Mouse (Mus musculus) left cerebral cortex, postnatal 36 days (tissue): ENCODE results near the gene Dera. TPM values are rescaled to one million over a fixed set of nuclear protein-coding genes. Genes with fewer than 3 reads are reported as not detected.

ENCODE experiments used
- DNase-seq, 2 experiments: peaks; one replicate each; pipeline ENCODE4 v3.0.0; 2021 to 2022; ENCODE audit warnings: low spot score in 2 of 2, mixed read lengths in 1 of 2
- intact Hi-C: fragments of 180-260 bp; cut with DNase I; formaldehyde crosslinking; loops from one replicate; pipeline ENCODE4 v1.15.1; 2025
- total RNA-seq, 2 experiments: library from RNA; stranded (reverse); gene quantifications; 2 replicates each; pipeline ENCODE4 v1.2.3; 2021

Dera gene
- total RNA-seq, 2 experiments from 2014 or later = 3.6 to 4.4 TPM

DNA sequence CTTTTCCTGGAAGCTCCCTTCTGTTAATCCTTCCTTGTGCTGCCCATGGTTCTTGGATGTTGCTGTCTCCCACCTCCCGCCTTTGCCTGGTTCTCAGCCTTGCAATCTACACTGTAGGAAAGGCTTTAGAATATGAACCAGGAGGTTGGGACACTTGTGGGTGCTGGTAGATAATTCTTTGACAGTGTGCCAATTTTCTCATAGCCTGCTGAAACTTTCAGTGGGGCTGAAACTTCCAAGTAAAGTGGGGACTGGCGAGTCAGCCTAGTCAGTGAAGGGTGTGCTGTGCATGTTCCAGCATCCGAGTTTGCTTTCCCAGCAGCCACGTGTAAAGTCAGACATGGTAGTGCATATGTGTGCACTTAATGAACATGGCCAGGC, 2.1 kb upstream of the Dera start:
- DNase-seq = no peak
- intact Hi-C loops = no loop called here

DNA sequence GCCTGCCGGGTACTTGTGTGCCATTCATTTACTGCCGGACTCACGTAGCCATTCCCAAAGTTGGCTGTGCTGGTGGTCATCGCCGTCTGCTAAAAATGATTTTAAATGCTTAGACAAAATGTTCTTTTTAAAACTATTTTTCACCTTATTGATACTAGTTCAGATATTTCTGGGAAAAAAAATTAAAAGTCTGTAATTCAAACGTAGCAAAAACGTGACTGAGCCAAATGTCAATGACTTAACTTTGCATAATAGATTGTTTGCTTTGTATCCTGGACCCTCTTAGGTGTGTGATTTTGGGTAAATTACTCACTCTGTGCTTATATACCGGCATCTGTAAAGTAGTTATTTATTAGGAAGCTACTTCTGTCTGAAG, 499 bp downstream of the Dera start:
- intact Hi-C loops = no loop called here
- DNase-seq = no peak

DNA sequence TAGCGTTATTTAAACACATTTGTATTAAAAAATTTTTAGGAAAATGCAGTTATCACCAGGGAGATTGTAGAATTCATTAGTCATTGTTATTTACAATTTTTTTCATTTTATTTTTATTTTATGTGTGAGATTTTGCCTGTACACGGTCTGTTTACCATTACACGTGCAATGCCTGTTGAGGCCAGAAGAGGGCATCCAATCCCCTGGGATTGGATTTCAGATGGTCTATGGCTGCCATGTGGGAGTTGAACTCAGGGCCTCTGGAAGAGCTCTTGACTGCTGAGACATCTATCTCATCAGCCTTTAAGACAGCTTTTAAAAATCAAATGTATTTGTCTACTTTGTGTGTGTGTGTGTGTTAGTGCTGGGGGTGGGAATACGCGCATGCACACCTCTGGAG, 2.0 kb downstream of the Dera start:
- DNase-seq = no peak

DNA sequence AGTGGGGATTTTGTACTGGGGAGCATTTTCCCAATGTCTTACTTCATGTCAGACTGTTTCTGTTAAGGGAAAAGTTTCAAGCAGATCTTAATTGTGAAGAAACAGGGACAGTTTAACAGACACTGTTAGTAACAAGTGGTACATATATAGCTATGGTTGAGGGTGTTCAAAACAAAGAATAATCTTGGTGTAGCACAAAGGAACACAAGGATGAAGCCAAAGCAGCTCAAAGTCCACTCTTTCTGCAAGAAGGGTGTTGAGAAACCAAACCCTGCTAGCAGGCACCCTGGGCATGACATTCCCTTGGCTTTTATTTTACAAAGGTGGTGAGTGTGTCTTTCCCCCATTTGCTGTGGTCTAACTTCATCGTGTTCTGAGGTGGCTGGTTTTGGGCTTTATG, 3.5 kb downstream of the Dera start:
- DNase-seq = no peak
- intact Hi-C loops = no loop called here

More for the DNA sequence above, 2.0 kb downstream of the Dera start:
- intact Hi-C loops = no loop called here

DNA sequence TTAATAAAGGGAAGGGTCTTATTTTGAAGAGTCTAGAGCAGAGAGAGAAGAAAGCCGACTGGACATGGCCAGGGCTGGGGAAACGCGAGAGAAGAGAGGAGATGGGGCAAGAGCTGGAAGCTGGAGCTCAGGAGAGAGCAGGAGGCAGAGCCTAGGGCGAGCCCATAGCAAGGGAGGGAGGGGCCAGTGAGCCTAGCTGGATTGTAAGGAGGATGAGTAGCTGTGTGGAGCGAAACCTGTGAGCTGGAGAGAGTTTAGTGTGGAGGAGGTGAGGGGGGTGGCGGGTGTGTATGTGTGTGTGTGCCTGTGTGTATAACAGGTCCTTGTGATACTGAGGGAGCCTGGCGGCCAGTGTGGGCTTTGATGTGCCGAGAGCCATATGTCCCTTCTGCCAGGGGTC, 5.3 kb downstream of the Dera start:
- peak in 1 of 2 experiments; percentile 28 for DNase-seq
- intact Hi-C loops = no loop called here

DNA sequence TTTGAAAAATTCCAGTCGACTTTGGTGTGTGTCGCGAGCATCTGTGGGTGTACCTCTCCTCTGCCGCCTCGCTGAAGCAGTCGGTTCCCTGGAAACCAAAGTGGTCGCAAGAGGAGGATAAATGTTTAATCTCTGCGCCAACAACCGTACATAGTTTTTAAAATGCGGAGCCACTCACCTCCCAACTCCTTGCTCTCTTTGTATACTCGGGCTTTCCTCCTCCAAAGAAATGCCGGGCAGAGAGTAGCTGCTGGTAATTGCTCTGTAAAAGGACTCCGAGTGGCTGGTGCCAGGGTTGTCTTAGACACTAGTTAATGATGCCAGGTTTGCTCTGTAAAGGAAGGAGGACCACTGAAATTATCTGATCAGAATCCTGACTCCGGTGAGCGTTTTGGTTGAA, 6.6 kb downstream of the Dera start:
- peak in 1 of 2 experiments; percentile 22 for DNase-seq
- intact Hi-C loops = no loop called here

DNA sequence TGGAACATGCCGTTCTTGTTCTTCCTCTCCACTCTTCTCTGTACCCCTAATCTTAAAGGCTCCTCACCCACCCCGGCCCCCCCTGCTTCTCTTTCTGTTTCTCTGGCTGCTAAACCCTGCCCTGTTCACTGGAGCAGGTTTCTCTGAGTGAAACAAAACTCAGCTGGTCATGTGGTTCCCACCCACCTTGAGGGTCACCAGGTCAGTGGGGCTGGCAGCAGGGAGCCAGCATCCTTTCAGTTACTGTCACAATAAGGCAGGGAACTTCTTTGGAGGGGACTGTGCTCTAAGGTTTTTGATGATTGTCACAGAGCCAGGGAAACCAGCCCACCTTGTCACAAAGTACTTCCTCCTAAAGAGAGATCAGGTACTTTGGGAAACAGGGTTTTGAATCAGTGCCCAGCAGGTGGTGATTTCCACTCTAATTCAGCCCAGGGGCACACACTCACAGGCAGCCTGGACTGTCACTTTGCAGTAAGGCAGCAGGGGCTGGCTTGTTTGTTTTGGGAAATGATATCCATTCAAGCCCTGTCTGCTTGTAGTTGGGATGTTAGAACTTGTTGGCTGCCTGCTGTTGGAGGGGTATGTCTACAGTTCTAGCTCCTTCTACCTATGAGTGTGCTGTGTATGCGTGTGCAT, 10.3 kb downstream of the Dera start:
- intact Hi-C loops = no loop called here
- no peak for DNase-seq

DNA sequence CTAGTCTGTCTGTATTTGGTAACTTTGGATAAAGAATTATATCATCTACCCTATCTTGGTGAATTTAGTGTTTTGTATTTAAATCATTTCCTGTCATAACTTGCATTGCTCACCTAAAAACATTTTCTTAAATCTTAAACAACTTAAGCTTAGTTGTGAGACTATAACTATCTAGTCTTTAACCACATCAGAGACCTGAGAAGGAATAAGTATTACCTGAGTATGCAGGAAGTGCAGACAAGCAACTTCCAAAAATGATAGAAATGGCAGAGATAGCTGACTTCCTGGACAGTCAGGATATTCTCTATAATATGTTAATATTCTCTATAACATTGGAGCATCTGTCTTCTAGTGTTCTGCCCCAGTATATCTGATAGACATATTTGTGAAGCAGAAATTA, 11.8 kb downstream of the Dera start:
- DNase-seq = no peak
- intact Hi-C loops = no loop called here

DNA sequence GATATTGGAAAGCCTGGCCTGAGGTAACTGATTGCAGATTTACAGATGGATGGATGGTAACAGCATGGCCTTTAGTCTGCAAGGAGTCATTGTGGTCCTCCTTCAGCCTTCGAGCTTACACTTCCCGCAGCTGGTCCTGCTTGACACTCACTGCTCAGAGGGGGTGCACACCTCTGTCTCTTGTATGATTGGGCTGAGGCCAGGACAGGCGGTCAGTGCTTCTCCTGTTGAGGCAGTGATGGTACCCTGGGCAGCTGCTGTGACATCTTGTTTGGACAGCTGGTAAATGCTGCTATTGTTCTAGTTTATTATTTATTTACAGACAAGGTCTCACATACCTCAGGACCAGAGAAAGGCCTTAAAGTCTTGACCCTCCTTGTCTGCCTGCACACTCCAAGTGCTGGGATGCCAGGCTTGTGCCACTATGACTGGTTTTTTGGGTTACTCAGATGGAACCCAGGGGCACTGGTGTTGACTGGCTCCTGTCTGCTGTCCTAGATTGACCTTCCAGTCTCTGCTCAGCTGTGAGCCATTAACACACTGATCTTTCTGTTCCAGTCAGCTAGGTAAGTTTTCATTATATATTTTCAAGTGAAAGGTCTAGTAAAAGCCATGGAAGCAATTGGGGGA, 17.4 kb downstream of the Dera start:
- intact Hi-C loops = no loop called here
- DNase-seq = no peak

DNA sequence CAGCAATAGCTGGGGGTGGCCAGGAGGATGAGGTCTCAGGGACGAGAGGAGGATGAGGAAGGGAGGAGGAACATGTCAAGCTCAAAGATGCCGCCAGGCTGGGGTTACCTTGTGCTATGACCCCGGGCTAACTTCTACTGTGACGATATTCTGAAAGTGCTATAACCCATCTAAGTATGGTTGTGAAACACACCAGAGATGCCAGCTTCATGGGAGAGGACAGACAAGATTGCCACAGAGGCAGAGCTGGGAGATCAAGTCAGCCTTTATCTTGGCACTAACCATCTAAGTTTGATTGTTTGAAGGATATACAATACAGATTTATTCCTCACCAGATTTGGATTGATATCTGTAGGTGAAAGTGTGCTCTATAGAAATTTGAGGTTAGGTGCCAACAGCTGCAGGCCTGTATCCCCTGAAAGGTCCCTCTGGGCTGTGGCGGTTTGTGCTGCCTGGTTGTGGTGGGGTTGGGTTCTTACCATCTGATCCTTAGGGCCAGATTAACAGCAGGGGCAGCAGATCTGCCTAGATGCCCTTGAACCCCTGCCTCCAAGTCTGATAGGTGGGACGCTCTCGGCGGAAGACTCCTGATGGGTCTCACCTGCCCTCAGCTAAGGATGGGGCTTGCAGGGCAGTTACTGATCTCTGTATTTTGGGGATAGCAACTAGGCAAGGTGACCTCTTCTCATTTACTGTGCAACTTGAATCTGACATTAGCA, 18.7 kb downstream of the Dera start:
- DNase-seq = no peak
- intact Hi-C loops = no loop called here

DNA sequence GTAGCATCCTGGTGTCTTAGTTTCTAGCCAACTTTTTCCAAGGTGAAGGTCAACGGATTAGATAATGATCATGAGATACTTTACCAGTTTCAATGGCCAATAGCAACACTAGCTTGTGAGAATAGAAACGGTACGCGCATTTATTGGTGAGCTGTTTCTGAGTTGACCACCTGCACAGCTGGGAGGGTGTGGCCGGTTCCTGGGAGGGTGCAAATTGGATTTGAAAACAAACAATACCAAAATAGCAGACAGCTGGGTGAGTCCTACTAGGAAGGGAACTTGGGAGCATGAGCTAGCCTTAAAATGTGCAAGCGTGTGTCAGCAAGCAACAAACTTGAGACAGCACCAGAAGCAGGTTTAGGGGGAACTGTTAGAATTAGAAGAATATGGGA, 19.3 kb downstream of the Dera start:
- intact Hi-C loops = no loop called here
- DNase-seq = no peak

DNA sequence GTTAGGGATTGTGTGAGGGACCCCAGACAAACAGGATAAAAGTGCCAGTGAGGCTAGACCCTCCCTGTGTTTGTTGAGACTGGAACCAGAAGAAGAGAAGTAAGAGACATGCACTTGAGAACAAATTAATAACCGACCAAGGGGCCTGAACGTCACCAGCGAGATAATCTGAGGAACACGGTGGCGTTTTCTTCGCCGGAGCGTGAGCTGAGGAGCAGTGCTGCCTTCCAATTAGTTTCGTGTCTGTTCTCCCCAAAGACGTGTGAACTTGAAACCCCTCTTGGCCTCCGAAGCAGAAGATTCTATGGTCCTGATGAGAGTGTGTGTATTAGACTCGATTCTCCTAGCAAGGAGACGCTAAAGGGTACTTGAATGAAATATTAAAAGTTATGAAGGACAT, 19.8 kb downstream of the Dera start:
- no peak for DNase-seq
- intact Hi-C loops = no loop called here

DNA sequence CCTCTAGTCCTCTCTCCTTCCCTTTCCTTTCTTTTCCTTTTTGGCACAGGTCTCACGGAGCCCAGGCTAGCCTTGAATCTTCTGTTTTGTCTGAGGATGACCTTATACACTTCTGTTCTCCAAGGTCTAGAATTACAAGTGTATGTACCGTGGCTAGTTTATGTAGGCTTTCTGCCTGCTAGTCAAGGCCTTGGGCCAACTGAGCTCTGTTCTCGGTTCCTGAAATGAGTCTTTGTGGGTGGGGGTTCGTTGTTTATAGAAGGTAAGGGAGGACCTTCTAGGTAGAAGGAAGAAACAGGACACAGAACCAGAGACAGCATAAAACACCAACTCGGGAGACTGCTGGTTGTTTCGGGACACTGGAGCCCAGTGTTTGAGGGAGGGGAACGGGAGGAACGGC, 20.8 kb downstream of the Dera start:
- intact Hi-C loops = no loop called here
- no peak for DNase-seq

DNA sequence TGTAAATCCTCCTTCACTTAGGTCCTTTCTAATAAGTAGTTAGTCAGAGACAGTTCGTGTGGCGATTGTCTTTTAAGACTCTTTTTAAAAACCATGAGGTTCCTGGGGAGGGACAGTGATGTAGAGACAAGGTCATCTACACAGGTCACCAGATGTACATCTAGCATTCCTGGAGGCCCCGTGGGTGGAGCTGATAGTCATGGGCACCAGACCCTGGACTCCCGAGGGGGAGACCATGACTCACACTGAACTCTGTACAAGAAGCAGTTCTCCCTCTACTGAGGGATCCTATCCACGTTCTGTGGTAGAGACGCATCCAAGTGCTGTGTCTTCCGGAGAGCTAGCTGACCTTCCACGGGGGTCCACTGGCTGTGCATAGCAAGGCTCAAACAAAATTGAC, 22.6 kb downstream of the Dera start:
- no peak for DNase-seq
- intact Hi-C loops = no loop called here

DNA sequence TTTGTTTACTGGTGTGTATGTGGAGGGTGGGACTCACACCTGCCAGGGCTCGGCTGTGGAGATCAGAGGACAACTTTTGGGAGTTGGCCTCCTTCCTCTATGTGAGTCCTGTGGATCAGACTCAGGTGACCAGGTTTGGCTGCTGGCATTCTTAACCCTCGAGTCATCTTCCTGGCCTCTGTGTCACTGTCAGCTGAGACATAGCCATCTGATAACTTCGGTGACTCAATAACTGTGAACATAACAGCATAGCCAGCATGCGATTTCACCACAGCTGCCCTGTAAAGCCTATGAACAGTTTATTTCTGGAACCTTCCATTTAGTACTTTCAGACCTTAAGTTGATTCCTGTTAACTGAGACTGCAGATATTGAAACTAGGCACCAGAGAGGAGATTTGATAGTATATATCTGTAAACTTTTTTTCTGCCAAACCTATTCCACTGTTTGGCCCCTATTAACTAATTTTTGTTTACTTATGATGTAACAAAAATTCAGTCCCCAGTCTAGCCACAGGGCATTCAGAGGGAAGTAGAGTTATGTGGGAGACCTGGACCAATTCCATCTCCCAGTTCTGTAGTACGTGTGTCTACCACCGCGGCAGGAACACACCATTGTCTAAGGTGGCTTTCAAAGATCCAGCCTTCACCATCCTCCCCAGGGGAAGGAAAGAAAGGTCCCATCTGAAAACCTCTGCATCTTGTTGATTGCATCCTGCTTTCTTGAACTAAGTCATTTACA, 29.7 kb downstream of the Dera start:
- intact Hi-C loops = no loop called here
- DNase-seq = no peak

DNA sequence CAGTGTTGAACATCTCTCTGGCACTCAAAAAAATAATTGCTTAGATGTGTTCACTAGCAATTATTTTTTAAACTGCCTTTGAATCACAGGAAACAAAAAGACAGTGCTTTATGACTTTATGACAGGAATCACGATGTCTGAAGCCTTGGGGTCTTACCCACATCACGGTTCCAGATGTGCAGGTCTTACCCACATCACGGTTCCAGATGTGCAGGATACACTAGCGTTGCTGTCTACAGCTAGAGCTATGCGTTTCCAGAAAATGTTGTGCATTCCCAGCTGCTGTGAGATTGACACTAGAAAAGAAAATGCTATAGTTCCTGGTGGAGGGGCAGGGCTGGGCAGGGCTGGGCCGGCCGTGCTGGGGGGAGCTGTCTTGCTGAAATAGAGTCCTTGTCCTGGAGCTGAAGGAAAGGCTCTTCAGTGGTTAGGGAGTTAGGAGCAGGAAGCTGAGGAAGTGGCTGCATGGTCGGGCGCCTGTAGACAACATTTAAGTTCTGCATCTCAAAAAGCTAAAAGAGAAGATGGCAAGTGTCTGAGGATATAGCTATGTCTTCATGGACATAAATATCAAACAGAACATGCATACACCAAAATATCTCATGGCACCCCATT, 34.7 kb downstream of the Dera start:
- intact Hi-C loops = no loop called here
- DNase-seq = no peak

DNA sequence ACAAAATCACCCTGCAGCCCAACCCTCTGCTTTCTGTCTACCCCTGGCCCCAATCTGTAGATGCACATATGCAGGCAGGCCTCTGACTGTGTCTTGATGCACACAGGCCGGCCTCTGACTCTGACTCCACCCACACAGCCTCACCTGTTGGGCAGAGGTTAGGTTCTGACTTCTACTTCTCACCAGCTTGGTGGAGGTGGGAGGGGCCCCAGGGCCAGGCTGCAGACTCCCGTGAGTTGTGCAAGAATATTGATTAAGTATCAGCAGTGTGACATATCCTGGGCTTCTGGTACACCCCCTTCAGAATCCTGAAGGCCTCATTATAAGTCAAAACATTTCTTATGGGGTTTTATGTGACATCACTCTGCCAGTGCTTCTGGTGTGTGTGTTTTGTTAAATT, 35.3 kb downstream of the Dera start:
- intact Hi-C loops = no loop called here
- no peak for DNase-seq

DNA sequence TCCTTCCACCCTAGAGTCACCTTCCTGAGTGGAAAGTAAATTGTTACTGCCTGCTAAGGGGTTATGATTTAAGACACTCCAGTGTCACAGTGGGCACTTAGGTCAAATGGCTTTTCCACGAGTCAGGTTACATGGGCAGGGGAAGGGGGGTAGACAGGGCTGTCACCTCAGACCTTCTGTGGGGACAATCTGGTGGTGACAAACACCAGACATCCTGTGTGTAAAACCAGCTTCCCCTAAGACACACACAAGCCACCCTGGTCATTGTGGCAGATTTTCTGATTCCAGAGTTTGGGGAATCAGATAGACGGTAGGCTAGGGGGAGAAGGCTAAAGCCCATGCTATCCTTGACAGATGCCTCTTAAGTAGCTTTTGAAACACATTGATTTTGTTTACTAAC, 41.1 kb downstream of the Dera start:
- intact Hi-C loops = no loop called here
- no peak for DNase-seq

DNA sequence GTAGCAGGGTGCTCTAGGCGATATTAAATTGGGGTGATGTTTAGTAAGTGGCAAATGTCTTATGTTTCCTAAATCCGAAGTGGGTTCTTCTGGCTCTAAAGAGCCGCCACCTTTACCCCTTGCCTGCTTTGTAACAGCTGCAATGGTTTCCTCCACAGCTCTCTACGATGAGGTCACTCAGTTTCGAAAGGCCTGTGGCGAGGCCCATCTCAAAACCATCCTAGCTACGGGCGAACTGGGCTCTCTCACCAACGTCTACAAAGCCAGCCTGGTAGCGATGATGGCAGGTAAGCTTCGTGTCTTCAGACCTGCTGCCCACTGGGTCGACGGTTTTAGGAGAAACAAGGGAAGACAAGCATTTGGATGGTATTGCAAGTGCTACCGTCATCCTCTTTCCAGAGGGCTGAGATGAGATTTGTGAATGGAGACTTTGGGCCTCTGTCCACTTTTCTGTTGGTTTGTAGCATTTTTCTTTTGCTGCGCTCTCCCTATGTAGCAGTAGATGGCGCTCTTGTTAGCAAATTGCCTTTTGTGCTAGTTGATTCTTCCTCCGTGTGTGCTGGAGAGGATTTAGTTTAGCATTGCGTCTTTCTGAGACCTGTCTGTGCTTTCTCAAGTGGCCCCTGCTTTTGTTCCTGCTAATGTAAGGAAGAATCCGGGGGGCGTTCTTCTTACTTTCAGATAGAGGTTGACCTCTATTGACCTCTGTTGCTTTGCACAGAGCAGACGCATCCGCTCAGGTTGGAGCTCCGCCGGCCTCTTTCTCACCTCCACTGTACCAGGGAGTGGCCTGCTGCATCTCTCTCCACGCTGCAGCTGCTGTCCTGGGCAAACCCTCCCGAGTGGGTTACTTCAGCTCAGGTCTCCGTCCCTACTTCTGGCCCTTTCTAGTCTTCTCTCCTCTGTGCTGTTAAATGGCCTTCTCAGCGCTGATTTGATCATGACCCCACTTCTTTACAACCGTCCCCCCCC, 42.5 kb downstream of the Dera start:
- DNase-seq = peak; percentile 19 to 29
- intact Hi-C loops = loop anchor here (2.0 kb wide), 1 partner anchor 356 kb away; no protein-coding TSS in a partner anchor
